Comparison of ENCODE assay signal across 22 mouse cellular contexts in the genomic region with DNA sequence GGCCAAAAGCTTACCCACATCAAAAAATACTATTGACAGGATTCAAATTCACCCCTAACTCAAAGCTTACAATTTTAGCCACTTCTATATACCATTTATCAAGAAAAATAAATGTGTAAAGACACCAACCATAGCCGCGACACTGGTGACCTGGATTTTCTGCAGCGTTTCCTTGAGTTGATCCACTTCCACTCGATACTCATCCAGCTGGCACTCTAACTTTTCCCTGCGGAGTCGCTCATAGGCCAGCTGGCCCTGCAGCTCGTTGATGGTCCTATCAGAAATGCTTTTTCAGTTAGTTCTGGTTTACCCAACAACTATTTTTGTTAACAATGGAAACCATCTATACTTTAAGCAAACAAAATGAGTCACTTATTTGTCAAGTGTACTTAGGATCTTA. TPM values are rescaled to one million over a fixed set of nuclear protein-coding genes. Genes with fewer than 3 reads are reported as not detected.
DNase-seq lines count a peak whose midpoint lies in the region; TF ChIP-seq lines count a peak whose summit lies in the region.
"Had no signal": no experiment of that assay in that cellular context is flagged by ENCODE, and none has a peak within 500 bp of the region (broad histone marks: within the 10 kb centered on the region; RNA-seq: fewer than 3 reads in every experiment).

No protein-coding gene starts in this region.

- intact Hi-C loops in gastrocnemius, adult 2 months (cut with DNase I) = no loop called here
- intact Hi-C loops in left cerebral cortex, postnatal 4 days (cut with DNase I) = no loop called here
- intact Hi-C loops in left cerebral cortex, adult 2 months (cut with DNase I) = no loop called here

- H3K4me3 ChIP-seq in gastrocnemius, adult 2 months = no peak overlapping the region
- no peak overlapping the region for H3K4me3 ChIP-seq in left cerebral cortex, adult 2 months
- H3K4me3 ChIP-seq: embryonic facial prominence, embryonic 10.5 days; embryonic facial prominence, embryonic 13.5 days; erythroblast, embryonic 14.5 days; forebrain, embryonic 12.5 days; forebrain, embryonic 15.5 days; hindbrain, embryonic 12.5 days; hindbrain, embryonic 15.5 days had no signal

- DNase-seq in adrenal gland, postnatal 14 days = peak; percentile 10
- DNase-seq in adrenal gland, adult 8-10 months = no peak
- DNase-seq in gastrocnemius, adult 2 months = peak; percentile 50
- DNase-seq in gastrocnemius, adult 8-10 months (ENCODE audit: low spot score in 2 of 2) = no peak
- DNase-seq in heart, adult 11 months = peak; percentile 68
- DNase-seq in heart, adult 18-20 months = no peak
- DNase-seq in left cerebral cortex, postnatal 4 days = peak; percentile 55
- DNase-seq in left cerebral cortex, adult 2 months (ENCODE audit: extremely low spot score in 1 of 2, low spot score in 2 of 2) = no peak
- DNase-seq: adrenal gland, adult 2 months; B cell, adult 2 months; cerebellum, adult 18-20 months; cerebellum, adult 9-10 months; embryo, embryonic 11 days; kidney, adult 8-10 months had no signal

- TF ChIP-seq CTCF in gastrocnemius, adult 2 months (IDR thresholded peaks at IDR 0.05) = no peak
- TF ChIP-seq CTCF in left cerebral cortex, adult 2 months (IDR thresholded peaks at IDR 0.05) = no peak

- no peak overlapping the region for H3K27ac ChIP-seq in gastrocnemius, adult 2 months
- H3K27ac ChIP-seq in left cerebral cortex, adult 2 months = no peak overlapping the region
- H3K27ac ChIP-seq: embryonic facial prominence, embryonic 10.5 days; embryonic facial prominence, embryonic 13.5 days; forebrain, embryonic 12.5 days; forebrain, embryonic 15.5 days; hindbrain, embryonic 12.5 days; hindbrain, embryonic 15.5 days had no signal

RNA-seq across cellular contexts. Expression of gene Ccdc90b, which starts 29.0 kb away (rescaled TPM):
- total RNA-seq in adrenal gland, postnatal 14 days (2021) = 34.8 and 36.3 TPM in 2 replicates
- total RNA-seq in adrenal gland, adult 8-10 months (2022) = 10 to 100 TPM; 46.5 to 52.0 (median 50.4) TPM
- 10 to 100 TPM; 17.2 to 23.9 TPM for total RNA-seq in gastrocnemius, adult 2 months (2021)
- 10 to 100 TPM; 19.6 to 24.4 (median 22.1) TPM for total RNA-seq in gastrocnemius, adult 8-10 months (2022)
- total RNA-seq in heart, adult 18-20 months (2021) = 10 to 100 TPM; 42.8 to 44.3 TPM
- total RNA-seq in left cerebral cortex, postnatal 4 days (2021) = 10 to 100 TPM; 20.6 TPM
- total RNA-seq in left cerebral cortex, adult 2 months (2021) = 10 to 100 TPM; 13.0 to 14.9 TPM
- total RNA-seq: G1E had no signal

RNA-seq across cellular contexts. Expression of gene Ankrd42, which starts 47.0 kb away (rescaled TPM):
- 6.2 and 7.0 TPM in 2 replicates for total RNA-seq in adrenal gland, postnatal 14 days (2021)
- total RNA-seq in adrenal gland, adult 8-10 months (2022) = 10 to 100 TPM in 2 of 4 experiments, 1 to 10 TPM in 2; 8.5 to 12.1 (median 10.2) TPM
- total RNA-seq in gastrocnemius, adult 2 months (2021) = under 1 TPM; 0.31 to 0.39 TPM
- under 1 TPM; 0.46 to 0.80 (median 0.68) TPM for total RNA-seq in gastrocnemius, adult 8-10 months (2022)
- total RNA-seq in heart, adult 18-20 months (2021) = 1 to 10 TPM; 1.1 to 1.2 TPM
- 10 to 100 TPM; 28.9 to 33.2 TPM for total RNA-seq in left cerebral cortex, postnatal 4 days (2021)
- 10 to 100 TPM; 22.2 to 22.5 TPM for total RNA-seq in left cerebral cortex, adult 2 months (2021)

Comparison
In these comparisons a context has a peak if more than half of its experiments do, and no peak if none do; other contexts are left out.
1. DNase-seq: peak in adrenal gland, postnatal 14 days (single experiment), gastrocnemius, adult 2 months (single experiment), heart, adult 11 months (single experiment) and left cerebral cortex, postnatal 4 days (single experiment); none in adrenal gland, adult 8-10 months (single experiment), gastrocnemius, adult 8-10 months (0 of 2), heart, adult 18-20 months (0 of 2) and left cerebral cortex, adult 2 months (0 of 2).